Comparison of ENCODE assay signal across 9 mouse cellular contexts in genomic region chr19:53556841-53557240, GRCm38 (mm10). TPM values are rescaled to one million over a fixed set of nuclear protein-coding genes. Genes with fewer than 3 reads are reported as not detected.
DNase-seq lines count a peak whose midpoint lies in the region; ATAC-seq lines count a peak whose summit lies in the region.
"Had no signal": no experiment of that assay in that cellular context is flagged by ENCODE, and none has a peak within 500 bp of the region (broad histone marks: within the 10 kb centered on the region; RNA-seq: fewer than 3 reads in every experiment).

No protein-coding gene starts in this region.

- no peak for DNase-seq in heart, adult 8-10 months (ENCODE audit: low spot score)
- peak; percentile 59 for DNase-seq in ES-CJ7 (ENCODE audit: low read depth, low spot score)
- no peak for DNase-seq in thymus, postnatal 36 days
- no peak for DNase-seq in cerebellum, postnatal 4 days (ENCODE audit: low spot score in 2 of 2)
- DNase-seq: cerebellum, adult 11-12 months had no signal

- H3K36me3 ChIP-seq in heart, embryonic 13.5 days, result no peaks in the 10 kb centered on the region
- no peaks in the 10 kb centered on the region for H3K36me3 ChIP-seq in heart, embryonic 16.5 days (ENCODE audit: control insufficient read depth, insufficient read depth)
- H3K36me3 ChIP-seq in liver, embryonic 12.5 days, result no peaks in the 10 kb centered on the region

- ATAC-seq in heart, embryonic 13.5 days (ENCODE audit: extremely low read depth, insufficient number of reproducible peaks, low FRiP score, low TSS enrichment), result no peak
- no peak for ATAC-seq in heart, embryonic 16.5 days (replicated peaks; ENCODE audit: extremely low read depth, insufficient read depth, low FRiP score)
- ATAC-seq in liver, embryonic 12.5 days, result no peak
- no peak for ATAC-seq in monocyte, adult 5-6 weeks (replicated peaks; ENCODE audit: insufficient number of reproducible peaks, low FRiP score, low TSS enrichment, poor library complexity, severe bottlenecking)

- no peaks in the 10 kb centered on the region for H3K9me3 ChIP-seq in heart, embryonic 13.5 days
- no peaks in the 10 kb centered on the region for H3K9me3 ChIP-seq in heart, embryonic 16.5 days (replicated peaks; ENCODE audit: control insufficient read depth, low read length)
- no peaks in the 10 kb centered on the region for H3K9me3 ChIP-seq in liver, embryonic 12.5 days (replicated peaks)

- no peaks in the 10 kb centered on the region for H3K27me3 ChIP-seq in heart, embryonic 13.5 days (replicated peaks)
- no peaks in the 10 kb centered on the region for H3K27me3 ChIP-seq in heart, embryonic 16.5 days (ENCODE audit: control insufficient read depth, insufficient read depth, low read length)
- H3K27me3 ChIP-seq in liver, embryonic 12.5 days (replicated peaks), result no peaks in the 10 kb centered on the region

- H3K4me3 ChIP-seq in heart, embryonic 13.5 days, result peak overlapping the region; percentile 35
- H3K4me3 ChIP-seq in heart, embryonic 16.5 days (ENCODE audit: low read length), result peak overlapping the region; percentile 29
- H3K4me3 ChIP-seq in liver, embryonic 12.5 days, result no peak overlapping the region

- H3K4me2 ChIP-seq in heart, embryonic 13.5 days, result peak overlapping the region; percentile 68
- peak overlapping the region; percentile 58 for H3K4me2 ChIP-seq in heart, embryonic 16.5 days (ENCODE audit: low read depth, low read length)
- H3K4me2 ChIP-seq in liver, embryonic 12.5 days, result peak overlapping the region; percentile 13

- peaks cover 28% of the 10 kb centered on the region for H3K4me1 ChIP-seq in heart, embryonic 13.5 days
- H3K4me1 ChIP-seq in heart, embryonic 16.5 days (ENCODE audit: control insufficient read depth, insufficient read depth, low read length), result peaks cover 7% of the 10 kb centered on the region
- peaks cover 25% of the 10 kb centered on the region for H3K4me1 ChIP-seq in liver, embryonic 12.5 days

- 20% methylated on average over 6 of the region's 6 CpGs for WGBS in heart, embryonic 13.5 days
- WGBS in heart, embryonic 16.5 days, result 27% methylated on average over 6 of the region's 6 CpGs
- WGBS in liver, embryonic 12.5 days (ENCODE audit: insufficient replicate concordance), result 44% methylated on average over 6 of the region's 6 CpGs

- H3K27ac ChIP-seq in heart, embryonic 13.5 days (replicated peaks), result no peak overlapping the region
- H3K27ac ChIP-seq in heart, embryonic 16.5 days (ENCODE audit: low read length), result no peak overlapping the region
- no peak overlapping the region for H3K27ac ChIP-seq in liver, embryonic 12.5 days

- H3K9ac ChIP-seq in heart, embryonic 13.5 days, result peak overlapping the region; percentile 69
- peak overlapping the region; percentile 61 for H3K9ac ChIP-seq in heart, embryonic 16.5 days (ENCODE audit: low read length)
- no peak overlapping the region for H3K9ac ChIP-seq in liver, embryonic 12.5 days

RNA-seq across cellular contexts. Expression of gene Dusp5, which starts 27.9 kb away (rescaled TPM):
- polyA plus RNA-seq in heart, embryonic 13.5 days (2015; fragmentation: Nextera tagmentation; extraction: Ambion mirVana), result 7.8 and 8.0 TPM in 2 replicates
- 1 to 10 TPM; 3.1 to 5.6 (median 4.2) TPM for total RNA-seq in heart, adult 8-10 months (2022)
- polyA plus RNA-seq in heart, embryonic 16.5 days (2015; fragmentation: Nextera tagmentation; extraction: Ambion mirVana), result 9.0 and 11.5 TPM in 2 replicates
- polyA plus RNA-seq in liver, embryonic 12.5 days (2016; fragmentation: Nextera tagmentation; extraction: Ambion mirVana), result 5.7 and 5.9 TPM in 2 replicates
- 247 to 384 TPM (median 376 TPM) in 3 replicates for total RNA-seq in monocyte, adult 5-6 weeks (2017)

RNA-seq across cellular contexts. Expression of gene Nutf2-ps1, which starts 32.0 kb away (rescaled TPM):
- polyA plus RNA-seq in heart, embryonic 13.5 days (2015; fragmentation: Nextera tagmentation; extraction: Ambion mirVana), result 283 and 325 TPM in 2 replicates
- total RNA-seq in heart, adult 8-10 months (2022), result 100 to 1,000 TPM in 1 of 4 experiments, 10 to 100 TPM in 3; 72.8 to 105 (median 87.4) TPM
- 260 and 349 TPM in 2 replicates for polyA plus RNA-seq in heart, embryonic 16.5 days (2015; fragmentation: Nextera tagmentation; extraction: Ambion mirVana)
- 289 and 313 TPM in 2 replicates for polyA plus RNA-seq in liver, embryonic 12.5 days (2016; fragmentation: Nextera tagmentation; extraction: Ambion mirVana)
- 26.1 TPM in 1 of 3 replicates, not detected in the others for total RNA-seq in monocyte, adult 5-6 weeks (2017)

RNA-seq across cellular contexts. Expression of gene Smc3, which starts 43.4 kb away (rescaled TPM):
- polyA plus RNA-seq in heart, embryonic 13.5 days (2015; fragmentation: Nextera tagmentation; extraction: Ambion mirVana), result 38.3 and 41.4 TPM in 2 replicates
- 10 to 100 TPM; 16.0 to 23.4 (median 21.1) TPM for total RNA-seq in heart, adult 8-10 months (2022)
- polyA plus RNA-seq in heart, embryonic 16.5 days (2015; fragmentation: Nextera tagmentation; extraction: Ambion mirVana), result 36.5 and 42.5 TPM in 2 replicates
- polyA plus RNA-seq in liver, embryonic 12.5 days (2016; fragmentation: Nextera tagmentation; extraction: Ambion mirVana), result 52.9 and 53.3 TPM in 2 replicates
- 99.5 to 152 TPM (median 121 TPM) in 3 replicates for total RNA-seq in monocyte, adult 5-6 weeks (2017)

Comparison
In these comparisons a context has a peak if more than half of its experiments do, and no peak if none do; other contexts are left out.
1. H3K4me2 ChIP-seq: peak in every context shown above with its lines; median percentile 68 in heart, embryonic 13.5 days; 58 in heart, embryonic 16.5 days; 13 in liver, embryonic 12.5 days.